Mouse (Mus musculus): ENCODE results near the gene Fndc1. TPM values are rescaled to one million over a fixed set of nuclear protein-coding genes. Genes with fewer than 3 reads are reported as not detected.

The Fndc1 gene
- polyA plus RNA-seq, 1 experiment from 2014 or later, result 0.55 TPM

- no peak overlapping the region for H3K27ac ChIP-seq
- no peaks in the 10 kb centered on the region for H3K9me3 ChIP-seq (replicated peaks)
- H3K27me3 ChIP-seq (ENCODE audit: low read depth, poor library complexity, severe bottlenecking), result no peaks in the 10 kb centered on the region
- H3K4me1 ChIP-seq, result peaks cover 6% of the 10 kb centered on the region; the same call in 1 of the 2 replicates
- DNase-seq (ENCODE audit: low spot score), result no peak
- H3K36me3 ChIP-seq, result no peaks in the 10 kb centered on the region
- WGBS, result 78% methylated on average over 6 of the region's 6 CpGs
- H3K4me3 ChIP-seq, result no peak overlapping the region
These were observed 30.6 kb upstream of the Fndc1 start for GRCm38 (mm10) chr17:7857658-7858057.

- 83% methylated on average over 8 of the region's 8 CpGs for WGBS
These were observed 28.7 kb upstream of the Fndc1 start for GRCm38 (mm10) chr17:7855851-7856250.

GRCm38 (mm10) chr17:7851979-7852378 lies 24.9 kb upstream of the Fndc1 start:
- H3K4me3 ChIP-seq, result no peak overlapping the region
- no peaks in the 10 kb centered on the region for H3K36me3 ChIP-seq
- H3K27ac ChIP-seq, result no peak overlapping the region
- no peaks in the 10 kb centered on the region for H3K9me3 ChIP-seq (replicated peaks)
- WGBS, result 69% methylated on average over 4 of the region's 4 CpGs
- H3K27me3 ChIP-seq (ENCODE audit: low read depth, poor library complexity, severe bottlenecking), result no peaks in the 10 kb centered on the region
- no peak for DNase-seq (ENCODE audit: low spot score)
- peaks cover 4% of the 10 kb centered on the region for H3K4me1 ChIP-seq

More at GRCm38 (mm10) chr17:7855851-7856250, 28.7 kb upstream of the Fndc1 start:
- no peak overlapping the region for H3K27ac ChIP-seq
- no peaks in the 10 kb centered on the region for H3K27me3 ChIP-seq (ENCODE audit: low read depth, poor library complexity, severe bottlenecking)
- H3K36me3 ChIP-seq, result no peaks in the 10 kb centered on the region
- no peak for DNase-seq (ENCODE audit: low spot score)
- no peaks in the 10 kb centered on the region for H3K9me3 ChIP-seq (replicated peaks)
- peaks cover 6% of the 10 kb centered on the region for H3K4me1 ChIP-seq
- H3K4me3 ChIP-seq, result no peak overlapping the region

- Histone ChIP-seq H3K4me3 (no peak overlapping the region), H3K4me1 (no peaks in the 10 kb centered on the region; the same call in 1 of the 2 replicates), H3K27me3 (ENCODE audit: low read depth, poor library complexity, severe bottlenecking) (no peaks in the 10 kb centered on the region), H3K36me3 (no peaks in the 10 kb centered on the region), H3K27ac (no peak overlapping the region), H3K9me3 (replicated peaks) (no peaks in the 10 kb centered on the region)
- WGBS, result 81% methylated on average over 7 of the region's 9 CpGs
- no peak for DNase-seq (ENCODE audit: low spot score)
These were observed 24.4 kb upstream of the Fndc1 start for GRCm38 (mm10) chr17:7851527-7851926.

- WGBS, result 87% methylated on average over 6 of the region's 6 CpGs
- Histone ChIP-seq H3K4me3 (no peak overlapping the region), H3K9me3 (replicated peaks) (no peaks in the 10 kb centered on the region), H3K4me1 (no peaks in the 10 kb centered on the region; the same call in 1 of the 2 replicates), H3K36me3 (no peaks in the 10 kb centered on the region), H3K27me3 (ENCODE audit: low read depth, poor library complexity, severe bottlenecking) (no peaks in the 10 kb centered on the region), H3K27ac (no peak overlapping the region)
- no peak for DNase-seq (ENCODE audit: low spot score)
These were observed 23.1 kb upstream of the Fndc1 start for GRCm38 (mm10) chr17:7850246-7850645.

GRCm38 (mm10) chr17:7840505-7841290 lies 13.6 kb upstream of the Fndc1 start:
- Histone ChIP-seq H3K27me3 (ENCODE audit: low read depth, poor library complexity, severe bottlenecking) (no peaks in the 10 kb centered on the region), H3K27ac (no peak overlapping the region), H3K4me3 (no peak overlapping the region), H3K36me3 (no peaks in the 10 kb centered on the region), H3K4me1 (no peaks in the 10 kb centered on the region), H3K9me3 (replicated peaks) (no peaks in the 10 kb centered on the region)
- DNase-seq (ENCODE audit: low spot score), result no peak
- 91% methylated on average over 12 of the region's 12 CpGs for WGBS

- H3K4me3 ChIP-seq, result peak overlapping the region; percentile 62
- no peaks in the 10 kb centered on the region for H3K36me3 ChIP-seq
- peaks cover 14% of the 10 kb centered on the region for H3K4me1 ChIP-seq
- H3K27ac ChIP-seq, result no peak overlapping the region
- no peaks in the 10 kb centered on the region for H3K9me3 ChIP-seq (replicated peaks)
- 19% methylated on average over 16 of the region's 16 CpGs for WGBS
- peaks cover 53% of the 10 kb centered on the region for H3K27me3 ChIP-seq (ENCODE audit: low read depth, poor library complexity, severe bottlenecking)
- no peak for DNase-seq (ENCODE audit: low spot score)
These were observed 484 bp upstream of the Fndc1 start for GRCm38 (mm10) chr17:7827586-7827985.

GRCm38 (mm10) chr17:7825416-7825815 lies 1.7 kb downstream of the Fndc1 start:
- no peak overlapping the region for H3K4me3 ChIP-seq
- H3K27me3 ChIP-seq (ENCODE audit: low read depth, poor library complexity, severe bottlenecking), result peaks cover 53% of the 10 kb centered on the region
- no peaks in the 10 kb centered on the region for H3K36me3 ChIP-seq
- WGBS, result 75% methylated on average over 9 of the region's 9 CpGs
- DNase-seq (ENCODE audit: low spot score), result no peak
- H3K9me3 ChIP-seq (replicated peaks), result no peaks in the 10 kb centered on the region
- no peak overlapping the region for H3K27ac ChIP-seq
- peaks cover 24% of the 10 kb centered on the region for H3K4me1 ChIP-seq

GRCm38 (mm10) chr17:7821553-7822186 lies 5.4 kb downstream of the Fndc1 start:
- DNase-seq (ENCODE audit: low spot score), result peak; percentile 71
- no peak overlapping the region for H3K27ac ChIP-seq
- H3K4me1 ChIP-seq, result peaks cover 12% of the 10 kb centered on the region
- no peak overlapping the region for H3K4me3 ChIP-seq
- WGBS, result 31% methylated on average over 17 of the region's 17 CpGs
- no peaks in the 10 kb centered on the region for H3K9me3 ChIP-seq (replicated peaks)
- H3K27me3 ChIP-seq (ENCODE audit: low read depth, poor library complexity, severe bottlenecking), result peaks cover 20% of the 10 kb centered on the region
- no peaks in the 10 kb centered on the region for H3K36me3 ChIP-seq

- no peak overlapping the region for H3K4me3 ChIP-seq
- no peak overlapping the region for H3K27ac ChIP-seq
- H3K9me3 ChIP-seq (replicated peaks), result no peaks in the 10 kb centered on the region
- H3K27me3 ChIP-seq (ENCODE audit: low read depth, poor library complexity, severe bottlenecking), result peaks cover 5% of the 10 kb centered on the region
- 89% methylated on average over 7 of the region's 7 CpGs for whole genome bisulfite sequencing
- no peaks in the 10 kb centered on the region for H3K36me3 ChIP-seq
- peaks cover 10% of the 10 kb centered on the region; the same call in 1 of the 2 replicates for H3K4me1 ChIP-seq
- no peak for DNase-seq (ENCODE audit: low spot score)
These were observed 6.9 kb downstream of the Fndc1 start for GRCm38 (mm10) chr17:7820176-7820575.

- H3K27me3 ChIP-seq (ENCODE audit: low read depth, poor library complexity, severe bottlenecking), result no peaks in the 10 kb centered on the region
- WGBS, result 84% methylated on average over 2 of the region's 2 CpGs
- peaks cover 9% of the 10 kb centered on the region; the same call in 1 of the 2 replicates for H3K4me1 ChIP-seq
- DNase-seq (ENCODE audit: low spot score), result no peak
- no peak overlapping the region for H3K4me3 ChIP-seq
- no peaks in the 10 kb centered on the region for H3K9me3 ChIP-seq (replicated peaks)
- no peaks in the 10 kb centered on the region for H3K36me3 ChIP-seq
- H3K27ac ChIP-seq, result no peak overlapping the region
These were observed 10.5 kb downstream of the Fndc1 start for GRCm38 (mm10) chr17:7816602-7817001.

GRCm38 (mm10) chr17:7814433-7814832 lies 12.7 kb downstream of the Fndc1 start:
- Histone ChIP-seq H3K9me3 (replicated peaks) (no peaks in the 10 kb centered on the region), H3K4me3 (no peak overlapping the region), H3K4me1 (no peaks in the 10 kb centered on the region), H3K36me3 (no peaks in the 10 kb centered on the region), H3K27ac (no peak overlapping the region), H3K27me3 (ENCODE audit: low read depth, poor library complexity, severe bottlenecking) (no peaks in the 10 kb centered on the region)
- no peak for DNase-seq (ENCODE audit: low spot score)
- 48% methylated on average over 3 of the region's 3 CpGs for WGBS

- H3K4me3 ChIP-seq, result no peak overlapping the region
- 95% methylated on average over 2 of the region's 2 CpGs for WGBS
- no peak for DNase-seq (ENCODE audit: low spot score)
These were observed 19.1 kb downstream of the Fndc1 start for GRCm38 (mm10) chr17:7808043-7808442.

More at GRCm38 (mm10) chr17:7808043-7808442, 19.1 kb downstream of the Fndc1 start:
- H3K4me1 ChIP-seq, result 0 out of 2 replicates have a peak, but pooled peaks cover 4% of the 10 kb centered on the region
- H3K27me3 ChIP-seq (ENCODE audit: low read depth, poor library complexity, severe bottlenecking), result no peaks in the 10 kb centered on the region
- H3K27ac ChIP-seq, result no peak overlapping the region
- no peaks in the 10 kb centered on the region for H3K36me3 ChIP-seq
- H3K9me3 ChIP-seq (replicated peaks), result no peaks in the 10 kb centered on the region

All from limb, embryonic 10.5 days (tissue).